Mouse (Mus musculus) layer of hippocampus, postnatal 14 days (tissue): ENCODE measurements around the gene Thg1l. TPM values are rescaled to one million over a fixed set of nuclear protein-coding genes. Genes with fewer than 3 reads are reported as not detected.

Experiments
- DNase-seq, 2 experiments: peaks; one replicate each; pipeline ENCODE4 v3.0.0; 2021 to 2022; ENCODE audit warnings: low spot score in 2 of 2, mixed read lengths in 1 of 2
- total RNA-seq, 2 experiments: library from RNA; stranded (reverse); gene quantifications; 2 replicates each; pipeline ENCODE4 v1.2.3; 2021

Thg1l gene
- total RNA-seq, 2 experiments from 2014 or later = 11.0 to 15.2 TPM

DNA sequence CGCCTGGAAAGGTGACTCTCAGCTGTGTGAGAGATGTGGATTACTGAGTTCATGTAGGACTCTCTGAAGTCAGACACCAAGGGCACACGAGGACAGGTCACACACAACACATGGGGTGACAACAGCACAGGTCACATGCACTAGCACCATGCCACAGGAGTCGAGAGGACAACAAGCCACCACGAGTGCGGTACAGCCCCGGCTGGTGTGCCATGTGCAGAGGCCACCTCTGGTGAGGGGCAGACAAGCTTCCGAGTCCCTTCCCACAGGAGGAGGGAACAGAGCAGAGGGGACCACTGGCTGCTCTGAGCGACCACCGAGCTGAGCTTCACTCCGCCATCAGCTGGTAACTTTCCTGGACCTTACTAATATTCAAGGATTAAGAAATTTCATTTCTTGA, 22.5 kb downstream of the Thg1l start:
- DNase-seq = no peak

DNA sequence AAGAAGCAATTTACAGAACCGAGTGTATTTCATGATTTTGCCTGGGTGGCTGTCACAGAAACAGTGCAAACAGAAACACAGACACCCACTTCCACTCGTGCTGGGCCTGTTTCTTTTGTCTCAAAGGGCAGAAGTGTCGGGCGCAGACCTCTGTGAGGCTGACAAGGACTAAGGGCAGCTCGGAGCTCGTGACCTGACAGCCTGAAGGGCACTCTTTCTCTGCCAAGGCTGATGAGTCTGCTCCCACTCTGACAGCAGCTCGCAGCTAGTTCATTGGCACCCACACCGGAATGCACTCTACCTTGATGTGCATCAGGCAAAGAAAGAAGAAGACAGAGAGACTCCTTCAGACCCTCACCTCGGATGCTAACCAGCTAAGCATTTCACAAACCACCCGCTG, 25.8 kb downstream of the Thg1l start:
- no peak for DNase-seq

DNA sequence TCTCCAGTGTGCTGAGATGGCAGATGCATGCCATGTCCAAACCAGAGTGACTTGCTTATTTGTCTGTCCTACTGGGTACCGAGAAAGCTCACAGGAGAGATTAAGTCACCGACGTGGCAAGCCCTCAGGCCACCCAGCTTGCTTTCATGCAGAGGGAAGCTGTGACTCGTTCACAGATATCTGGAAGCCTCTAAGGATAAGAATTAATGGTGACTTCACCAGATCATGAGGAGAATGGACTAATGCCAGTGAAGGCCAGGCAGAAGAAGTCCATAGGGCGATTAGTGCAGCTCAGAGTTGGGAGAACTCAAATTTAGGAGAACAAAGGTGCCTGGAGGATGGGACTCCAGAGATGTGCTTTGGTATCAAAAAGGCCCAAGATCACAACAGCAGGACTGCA, 27.8 kb downstream of the Thg1l start:
- DNase-seq = no peak

DNA sequence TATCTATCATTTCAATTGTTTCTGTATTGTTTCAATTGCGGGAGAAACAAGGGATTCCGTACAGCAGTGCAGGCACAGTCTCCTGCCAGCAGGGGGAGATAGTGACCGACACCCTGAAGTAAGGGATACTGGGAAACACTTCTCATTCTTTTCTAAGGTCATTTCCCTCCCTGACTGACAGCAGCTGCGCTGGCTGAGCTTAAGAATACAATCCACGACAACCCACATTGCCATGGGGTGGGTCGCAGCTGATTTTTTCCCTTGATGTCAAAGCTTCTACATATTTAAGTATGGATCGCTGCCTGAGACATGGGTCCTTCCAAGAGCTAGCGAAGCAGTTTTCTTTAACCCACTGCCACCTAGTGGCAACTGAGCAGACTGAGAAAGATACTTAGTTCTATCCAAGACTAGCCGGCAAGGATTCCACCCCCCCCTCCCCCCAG, 28.6 kb downstream of the Thg1l start:
- peak; percentile 81 to 82 for DNase-seq

DNA sequence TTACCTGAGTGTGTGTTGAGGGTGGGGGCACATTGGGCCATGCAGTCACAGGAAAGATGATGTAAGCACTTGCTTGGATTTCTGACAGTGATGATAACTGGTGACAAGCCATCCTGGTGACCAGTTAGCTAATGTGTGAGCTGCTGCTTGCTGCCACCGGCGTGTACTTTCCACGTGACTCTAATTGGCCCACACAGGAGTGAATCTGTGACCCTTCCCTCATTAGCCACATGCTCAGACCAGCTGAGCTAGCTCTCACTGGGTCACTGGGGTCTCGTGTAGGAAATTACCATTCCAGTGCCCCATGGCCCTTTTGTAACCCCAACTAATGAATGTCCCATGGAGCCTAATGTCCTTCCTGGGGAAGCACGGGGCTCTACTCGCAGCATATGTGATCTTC, 29.9 kb downstream of the Thg1l start:
- no peak for DNase-seq

DNA sequence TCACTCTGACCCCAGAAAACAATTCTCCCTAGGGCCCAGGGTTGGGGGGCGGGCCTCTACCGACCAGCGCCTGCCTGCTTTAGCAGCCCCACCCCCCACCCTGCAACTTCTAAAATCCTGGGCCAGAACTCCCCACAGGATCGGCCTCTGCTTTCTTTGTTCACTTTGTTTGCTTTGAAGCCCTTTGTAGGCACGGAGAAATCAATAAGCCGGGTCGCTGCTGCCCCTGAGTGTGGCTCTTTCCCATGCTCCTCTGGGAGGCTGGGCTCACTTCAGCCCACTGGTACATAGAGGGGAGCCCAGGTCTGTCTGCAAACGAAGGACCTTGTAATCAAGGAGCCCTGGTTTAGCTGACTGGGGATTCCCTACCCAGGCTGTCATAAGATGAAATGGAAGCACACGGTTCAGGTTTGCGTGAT, 33.8 kb downstream of the Thg1l start:
- DNase-seq = no peak

DNA sequence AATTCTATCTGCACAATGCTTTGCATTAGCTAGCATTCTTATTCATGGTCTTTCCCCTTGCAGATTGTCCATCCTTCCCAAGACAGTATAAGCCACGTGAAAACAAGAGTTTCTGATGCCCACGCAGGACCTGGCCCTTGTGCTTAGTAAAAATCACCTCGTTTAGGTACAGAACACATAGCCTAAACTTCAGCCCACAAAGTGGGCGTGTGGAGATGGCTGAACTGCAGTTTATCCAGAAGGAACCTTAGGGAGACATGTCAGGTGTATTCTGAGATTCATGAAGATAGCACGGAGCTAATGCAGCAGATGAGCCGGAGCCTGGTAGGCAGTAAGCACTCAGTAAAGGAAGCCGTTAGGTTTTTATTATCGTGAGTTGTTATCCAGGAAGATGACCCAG, 34.3 kb downstream of the Thg1l start:
- DNase-seq = no peak

DNA sequence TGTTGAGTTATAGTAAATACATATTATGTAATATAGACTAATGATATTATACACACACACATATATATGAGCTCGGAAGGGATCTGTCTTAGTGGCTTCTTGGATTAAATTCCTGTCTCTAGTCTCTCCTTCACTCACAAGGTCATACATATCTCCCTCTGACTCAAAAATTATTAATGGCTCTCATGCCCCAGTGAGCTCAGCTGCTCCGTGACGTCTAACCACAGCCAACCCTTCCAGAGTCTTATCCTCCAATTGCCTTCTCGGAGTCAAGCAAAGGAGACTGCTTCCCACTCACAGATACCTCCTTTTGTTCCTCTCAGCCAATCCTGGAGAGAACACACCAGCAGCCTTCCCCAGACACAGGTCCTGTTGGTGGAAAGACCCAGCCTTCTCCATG, 36.5 kb downstream of the Thg1l start:
- no peak for DNase-seq

DNA sequence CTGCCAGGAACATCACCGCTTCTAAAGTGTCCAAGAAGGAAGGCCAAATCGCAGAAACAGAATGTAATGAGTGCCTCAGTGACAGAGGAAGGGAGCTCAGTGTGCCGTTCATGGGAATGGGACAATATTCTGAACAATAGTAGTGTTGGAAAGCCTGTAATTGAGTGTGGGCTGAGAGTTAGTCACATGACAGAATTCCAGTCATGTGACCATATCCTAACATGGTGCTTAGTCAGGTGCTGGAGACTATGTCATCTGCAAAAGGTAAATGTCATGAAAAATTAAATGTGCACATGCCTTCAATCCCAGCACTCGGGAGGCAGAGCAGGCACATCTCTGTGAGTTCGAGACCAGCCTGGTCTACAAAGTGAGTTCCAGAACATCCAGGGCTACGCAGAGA, 37.3 kb downstream of the Thg1l start:
- no peak for DNase-seq

DNA sequence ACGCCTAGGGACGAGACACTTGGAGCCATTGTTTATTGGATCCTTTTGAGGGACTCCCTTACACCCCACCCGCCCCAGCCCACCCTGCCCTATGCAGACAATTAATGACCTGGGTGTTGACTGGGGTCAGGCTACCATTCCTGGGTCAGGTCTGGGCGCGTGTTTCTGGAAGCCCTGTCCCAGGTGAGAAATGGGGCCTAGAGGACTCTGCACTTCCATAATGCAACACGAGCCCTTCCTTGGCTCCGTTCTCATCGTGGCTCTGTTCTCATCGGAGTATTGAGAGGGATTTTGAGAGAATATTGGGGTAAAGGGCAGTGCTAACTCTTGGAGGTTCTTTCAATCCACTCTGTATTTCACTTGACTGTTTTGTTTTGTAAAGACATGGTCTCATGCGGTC, 39.1 kb downstream of the Thg1l start:
- DNase-seq = no peak

DNA sequence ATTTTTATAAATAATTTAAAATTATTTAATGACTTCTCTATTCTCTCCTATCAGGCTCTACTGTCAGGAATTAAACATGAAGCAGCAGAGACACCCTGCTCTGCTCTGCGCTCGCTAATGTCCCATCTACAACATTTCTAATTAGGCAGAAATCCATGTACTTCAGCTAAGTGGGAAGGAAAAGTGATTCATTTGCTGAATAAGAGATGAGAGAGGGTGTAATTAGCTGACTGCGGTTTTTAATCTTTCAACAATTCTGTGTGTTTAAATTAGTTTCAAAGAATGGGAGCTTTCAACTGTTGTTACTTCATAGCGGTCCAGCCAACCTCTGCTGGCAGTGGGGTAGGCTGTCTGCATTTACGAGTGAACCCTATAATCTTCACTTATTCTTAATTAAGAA, 44.6 kb downstream of the Thg1l start:
- no peak for DNase-seq

DNA sequence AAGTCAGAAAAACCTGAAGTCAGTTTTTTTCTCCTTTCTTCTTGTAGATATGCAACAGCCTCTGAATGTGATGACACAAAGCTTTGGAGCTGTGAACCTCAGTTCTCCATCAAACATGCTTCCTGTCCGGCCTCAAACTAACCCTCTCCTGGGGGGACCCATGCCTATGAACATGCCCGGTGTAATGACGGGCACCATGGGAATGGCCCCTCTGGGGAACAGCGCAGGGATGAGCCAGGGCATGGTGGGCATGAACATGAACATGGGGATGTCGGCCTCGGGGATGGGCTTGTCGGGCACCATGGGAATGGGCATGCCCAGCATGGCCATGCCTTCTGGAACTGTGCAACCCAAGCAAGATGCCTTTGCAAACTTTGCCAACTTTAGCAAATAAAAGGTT, 46.4 kb downstream of the Thg1l start:
- no peak for DNase-seq

DNA sequence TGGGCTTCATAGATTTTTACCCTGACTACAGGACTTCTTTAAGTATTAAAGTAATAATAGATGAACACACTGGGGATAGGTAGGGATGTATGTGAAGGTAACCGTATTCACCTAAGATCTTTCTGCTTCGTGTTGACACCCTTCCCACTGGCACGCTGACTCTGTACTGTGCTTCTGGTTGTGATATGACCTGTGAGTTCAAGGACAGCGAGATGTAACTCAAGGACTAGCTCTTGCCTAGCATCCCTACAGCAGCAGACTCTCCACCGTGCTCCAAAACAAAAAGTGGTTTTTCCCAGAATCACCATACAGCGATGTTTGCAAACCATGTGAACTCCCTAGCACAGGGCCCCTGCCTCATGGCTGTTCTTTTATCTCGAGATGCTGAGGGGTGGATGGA, 47.2 kb downstream of the Thg1l start:
- DNase-seq = no peak

DNA sequence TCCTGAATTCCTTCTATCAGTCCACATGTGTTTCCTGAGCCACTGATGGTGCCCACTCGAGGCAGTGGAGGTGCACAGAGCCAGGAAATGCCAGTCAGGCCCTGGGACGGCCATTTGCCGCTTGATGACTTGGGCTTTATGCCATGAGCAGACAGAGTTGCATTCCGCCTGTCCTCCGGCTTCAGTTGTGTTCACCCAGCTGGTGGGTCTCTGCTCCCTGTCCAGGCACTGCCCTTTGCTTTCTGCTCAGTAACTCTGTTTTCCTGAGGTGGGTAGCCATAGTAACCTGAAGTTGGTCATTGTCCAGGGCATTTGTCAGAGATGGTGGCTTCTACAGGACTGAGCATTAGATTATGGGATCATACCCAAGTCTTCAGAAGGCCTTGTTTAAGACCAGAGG, 48.0 kb downstream of the Thg1l start:
- no peak for DNase-seq

DNA sequence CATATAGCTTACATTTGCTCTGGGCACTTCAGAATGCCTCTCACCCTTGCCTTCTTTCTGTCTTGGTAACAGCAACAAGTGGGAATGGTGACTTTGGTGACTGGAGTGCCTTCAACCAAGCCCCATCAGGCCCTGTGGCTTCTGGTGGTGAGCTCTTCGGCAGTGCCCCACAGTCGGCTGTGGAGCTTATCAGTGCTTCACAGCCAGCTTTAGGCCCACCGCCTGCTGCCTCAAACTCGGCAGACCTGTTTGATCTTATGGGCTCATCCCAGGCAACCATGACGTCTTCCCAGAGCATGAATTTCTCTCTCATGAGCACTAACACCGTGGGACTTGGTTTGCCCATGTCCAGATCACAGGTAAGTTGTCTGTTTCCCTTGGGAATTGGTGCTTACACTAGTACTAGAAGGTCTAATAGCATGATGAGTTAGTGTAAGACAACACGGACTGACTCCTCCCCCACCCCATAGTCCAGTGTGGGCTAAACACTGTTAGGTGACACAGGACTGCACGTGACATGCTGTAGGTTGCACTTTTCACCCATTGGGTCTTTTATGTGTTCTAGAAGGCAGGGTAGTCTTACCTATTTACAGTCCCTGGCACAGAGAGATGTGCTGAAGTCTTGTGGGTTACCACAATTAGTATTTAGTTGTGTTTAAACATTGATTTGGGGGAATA, 49.0 kb downstream of the Thg1l start:
- DNase-seq = no peak

DNA sequence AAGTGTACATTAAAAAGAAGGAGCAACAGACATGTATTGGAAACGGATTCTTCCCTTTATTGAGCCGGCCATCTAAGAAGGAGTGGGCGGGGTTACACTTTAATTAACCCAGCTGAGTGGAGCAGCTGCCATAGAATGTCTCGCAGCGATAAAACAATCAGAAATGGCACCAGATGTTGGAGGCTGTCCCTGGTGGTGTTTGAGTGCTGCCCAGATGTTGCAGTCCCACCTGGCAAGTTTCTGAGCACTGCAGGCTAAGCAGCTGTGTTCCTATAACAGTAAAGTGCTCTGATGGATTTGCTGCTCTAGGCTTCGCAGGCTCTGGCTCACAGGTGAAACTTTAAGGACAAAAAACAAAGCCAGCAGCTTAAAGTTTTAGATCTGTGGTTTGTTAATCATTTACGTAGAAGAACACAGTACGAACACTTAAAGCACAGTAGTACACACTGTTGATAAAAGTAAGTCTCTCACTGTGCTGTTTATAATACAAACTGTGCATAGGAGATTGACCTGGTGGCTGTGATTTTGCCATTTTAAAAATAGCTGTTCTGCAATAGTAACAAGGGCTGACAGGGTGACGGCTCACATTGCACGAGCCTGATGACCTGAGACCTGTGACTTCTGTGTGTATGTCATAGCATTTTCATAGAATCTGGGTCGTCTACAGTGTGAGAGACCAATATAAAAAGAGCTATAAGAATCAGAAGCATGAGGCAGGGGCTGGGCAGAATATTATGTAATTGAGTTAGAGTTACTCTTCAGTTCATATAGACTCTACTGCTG, 54.9 kb downstream of the Thg1l start:
- no peak for DNase-seq

DNA sequence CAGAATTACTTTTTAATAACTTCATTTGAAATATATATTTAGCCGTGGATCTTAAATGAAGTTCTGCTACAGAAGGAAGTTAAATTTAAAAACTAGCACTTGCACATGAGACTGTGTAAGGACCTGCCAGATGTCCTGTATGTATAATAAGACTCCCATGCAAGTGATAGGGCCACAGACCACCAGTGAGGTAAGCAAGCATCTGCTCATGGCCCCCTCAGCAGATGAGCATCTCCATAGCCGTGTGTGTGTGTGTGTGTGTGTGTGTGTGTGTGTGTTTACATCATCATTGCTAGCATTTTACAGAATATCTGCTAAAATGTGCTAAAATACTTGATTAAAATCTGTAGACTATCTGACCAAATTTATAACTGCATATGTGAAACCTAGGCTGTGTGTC, 57.9 kb downstream of the Thg1l start:
- DNase-seq = no peak

Other genes with a start within 250 kb of the Thg1l start
- gene Clint1, start 103.4 kb downstream of the Thg1l start, total RNA-seq = 10 to 100 TPM; 51.1 to 53.1 TPM
- gene Lsm11, start 10.6 kb downstream of the Thg1l start, total RNA-seq = 100 to 1,000 TPM; 124 to 127 TPM
- under 1 TPM; 0.28 to 0.41 TPM for gene Sox30, start 24.8 kb upstream of the Thg1l start, total RNA-seq
- 1 to 10 TPM; 2.7 to 6.0 TPM for gene Gm12166, start 96.8 kb upstream of the Thg1l start, total RNA-seq
- 10 to 100 TPM; 27.5 to 28.4 TPM for gene Adam19, start 100.5 kb upstream of the Thg1l start, total RNA-seq
- 1 to 10 TPM; 4.1 to 4.6 TPM for gene Nipal4, start 211.0 kb upstream of the Thg1l start, total RNA-seq